Mouse (Mus musculus): ENCODE measurements around the gene Gulp1.

Gulp1 gene

GRCm38 (mm10) chr1:44551461-44552370 lies at the start of gene Gulp1:
Gene Gulp1 (plus strand): TSS chr1:44551511.
- DNase-seq, result peak; percentile 98

DNA sequence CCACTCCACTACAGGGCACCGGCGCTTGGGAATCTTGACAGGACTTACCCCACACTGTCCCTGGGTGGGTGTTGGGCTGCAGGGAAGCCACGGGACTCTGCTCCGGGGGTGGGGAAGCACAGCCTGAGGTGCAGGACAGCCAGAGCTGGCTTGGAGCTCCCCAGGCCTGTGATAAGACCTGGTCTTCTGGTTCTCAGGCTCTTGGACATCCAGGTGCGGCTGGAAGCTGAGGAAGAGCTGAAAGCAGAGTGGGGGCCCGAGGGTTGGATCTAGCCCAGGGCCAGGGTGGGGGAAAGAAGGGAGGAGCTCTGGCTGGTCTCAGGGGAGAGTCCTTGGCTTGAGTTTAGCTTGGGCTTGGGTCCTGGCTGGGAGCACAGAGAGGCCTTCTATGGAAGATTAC lies 1.1 kb upstream of the Gulp1 start:
- DNase-seq, result peak; percentile 91

DNA sequence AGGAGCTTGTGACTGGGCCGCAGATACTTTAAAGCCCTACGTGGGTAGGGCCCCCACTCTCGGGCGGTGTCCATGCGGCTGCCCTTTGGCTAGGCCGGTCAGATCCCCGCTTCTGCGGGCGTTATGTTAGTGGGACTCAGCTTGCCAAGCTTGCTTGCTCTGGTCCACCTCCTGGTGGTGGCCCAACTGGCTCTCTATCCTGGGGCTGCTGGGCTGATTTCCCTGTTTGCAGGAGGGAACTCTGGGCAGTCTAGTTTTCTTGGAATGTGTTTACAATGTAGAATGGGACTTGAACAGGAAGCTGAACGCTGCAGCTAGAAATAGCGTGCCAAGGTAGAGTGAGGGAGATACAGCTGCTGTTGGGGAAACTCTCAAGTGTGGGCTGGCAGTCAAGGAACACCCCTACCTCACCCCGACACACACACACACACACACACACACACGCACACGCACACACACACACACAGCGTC lies 1.1 kb downstream of the Gulp1 start:
- DNase-seq, result peak; percentile 98

GRCm38 (mm10) chr1:44553166-44553898 lies 2.0 kb downstream of the Gulp1 start:
- DNase-seq, result peak; percentile 88

DNA sequence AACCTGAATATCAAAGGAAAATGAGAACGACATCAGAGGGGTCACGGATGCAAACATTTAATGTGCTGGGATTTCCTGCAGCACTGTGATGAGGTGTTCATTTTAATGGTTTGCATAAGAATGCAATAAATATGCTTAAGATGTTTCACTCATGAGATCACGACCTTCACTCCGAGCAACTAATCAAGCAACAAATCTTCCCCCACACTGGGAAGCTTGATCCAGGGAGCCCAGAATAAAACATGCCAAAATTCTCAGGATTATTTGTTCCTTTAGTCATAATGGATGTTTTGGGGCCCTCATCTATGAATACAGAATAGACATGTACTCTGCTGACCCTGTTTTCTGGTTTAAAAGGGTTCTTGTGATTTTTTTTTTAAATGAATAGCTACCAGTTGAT lies 16.1 kb downstream of the Gulp1 start:
- no peak for DNase-seq

DNA sequence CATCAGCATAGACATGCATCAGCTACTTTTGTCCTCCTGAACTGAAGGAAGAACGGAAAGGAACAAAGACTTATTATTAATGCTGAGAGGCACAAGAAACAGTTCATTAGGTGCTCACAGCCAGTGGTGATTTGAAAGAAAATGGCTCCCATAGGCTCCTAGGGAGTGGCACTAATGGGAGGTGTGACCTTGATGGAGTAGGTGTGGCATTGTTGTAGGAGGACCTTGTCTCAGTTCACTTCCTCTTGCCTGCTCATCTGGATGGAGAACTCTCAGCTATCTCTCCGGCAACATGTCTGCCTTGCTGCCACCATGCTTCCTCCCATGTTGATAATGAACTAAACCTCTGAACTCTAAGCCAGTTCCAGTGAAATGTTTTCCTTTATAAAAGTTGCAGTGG lies 17.0 kb downstream of the Gulp1 start:
- DNase-seq, result no peak

DNA sequence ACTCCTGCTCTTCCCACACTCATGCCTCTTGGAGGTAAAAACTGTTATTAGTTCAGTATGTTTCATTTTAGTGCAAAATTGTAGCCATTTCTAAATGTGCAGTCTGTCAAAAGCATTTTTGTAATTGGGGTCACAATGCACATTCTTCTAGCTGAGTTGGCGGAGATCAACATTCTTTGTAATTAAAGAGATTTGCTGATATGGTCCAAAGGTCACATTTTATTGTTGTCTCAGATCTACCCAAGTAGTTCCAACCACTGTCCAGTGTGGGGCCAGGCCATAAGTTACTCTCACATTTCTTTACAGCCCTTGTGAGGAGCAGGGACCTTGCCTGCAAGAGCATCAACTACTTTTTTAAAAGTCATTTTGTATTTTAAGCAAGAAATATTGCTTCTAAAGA lies 24.7 kb downstream of the Gulp1 start:
- DNase-seq, result no peak

DNA sequence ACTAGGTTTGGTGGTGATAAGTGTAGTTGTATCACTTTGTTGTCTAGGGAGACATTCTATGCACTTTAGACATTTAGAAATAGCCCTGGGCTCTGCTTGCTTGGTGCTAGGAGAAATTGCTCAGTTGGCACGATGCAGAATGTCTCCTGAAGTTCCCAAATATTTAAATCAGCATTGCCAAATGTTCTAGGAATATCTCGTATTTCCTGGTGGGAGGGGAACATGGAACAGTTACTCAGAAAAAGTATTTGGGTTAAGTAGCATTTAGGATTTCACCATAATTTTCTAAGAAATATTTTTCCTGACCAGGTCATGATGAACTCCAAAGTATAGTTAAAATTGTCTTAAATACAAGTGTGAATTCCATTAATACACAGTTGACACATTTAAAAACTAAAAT lies 25.3 kb downstream of the Gulp1 start:
- no peak for DNase-seq

DNA sequence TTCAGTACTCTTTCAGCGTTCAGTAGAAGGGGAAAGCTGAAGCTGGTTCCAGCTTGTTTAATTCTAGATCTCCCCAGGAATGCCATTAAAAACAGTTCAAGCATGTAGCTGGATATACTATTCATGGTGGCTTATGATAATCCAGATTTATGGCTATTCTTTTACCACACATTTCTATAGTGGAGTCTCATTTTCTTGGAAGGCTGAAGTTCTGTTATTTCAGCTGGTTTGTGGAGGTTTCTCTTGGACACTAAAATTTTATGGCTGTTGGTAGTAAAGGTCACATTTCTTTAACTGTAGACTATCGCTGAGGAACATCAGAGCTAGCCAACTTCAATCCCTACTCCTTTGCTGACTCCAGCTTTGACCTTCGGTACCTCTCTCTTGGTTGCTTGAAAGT lies 29.1 kb downstream of the Gulp1 start:
- no peak for DNase-seq

DNA sequence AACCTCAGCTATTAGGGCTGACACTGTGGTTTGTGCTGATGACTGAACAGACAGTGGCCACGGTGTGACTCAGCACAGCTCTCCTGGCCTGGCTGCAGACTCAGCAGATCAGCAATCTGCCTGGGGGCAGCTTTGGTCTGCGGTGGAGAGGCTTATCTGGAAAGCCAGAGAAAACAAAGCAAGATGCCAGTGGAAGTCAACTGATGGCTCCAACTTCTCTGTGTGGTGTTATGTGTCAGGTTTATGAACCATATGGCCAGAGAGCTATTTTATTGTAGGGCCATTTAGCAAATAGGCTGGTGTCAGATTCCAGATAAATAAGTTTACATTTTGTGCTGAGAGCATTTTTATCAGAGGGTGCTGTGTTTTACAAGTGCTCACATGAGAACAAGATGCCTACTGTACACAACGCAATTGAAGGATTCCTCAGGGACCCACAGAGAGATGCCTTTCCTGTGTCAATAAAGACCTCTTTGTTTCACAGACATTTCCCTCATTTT lies 33.6 kb downstream of the Gulp1 start:
- DNase-seq, result no peak

- DNase-seq, result peak; percentile 91
These were observed 40.4 kb downstream of the Gulp1 start for GRCm38 (mm10) chr1:44591742-44592141.

GRCm38 (mm10) chr1:44593109-44593508 lies 41.8 kb downstream of the Gulp1 start:
- DNase-seq, result no peak

DNA sequence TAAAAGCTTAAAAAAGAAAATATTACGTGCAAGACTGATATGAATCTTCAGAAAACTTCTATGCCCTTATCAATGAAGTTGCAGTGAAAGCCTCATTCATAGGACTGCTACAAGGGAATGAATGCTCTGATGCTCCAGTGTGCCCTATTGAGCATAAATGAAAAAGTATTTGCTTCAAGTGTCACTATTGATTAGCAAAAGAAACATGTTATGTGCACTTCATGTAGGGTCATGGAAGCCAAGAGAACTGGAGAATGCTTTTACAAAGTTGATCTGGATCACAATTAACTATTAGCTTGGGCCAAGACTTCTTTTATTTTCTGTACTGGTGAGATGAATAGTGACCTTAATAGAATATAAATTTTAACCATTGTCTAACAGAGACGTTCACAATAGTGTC lies 47.0 kb downstream of the Gulp1 start:
- DNase-seq, result no peak

DNA sequence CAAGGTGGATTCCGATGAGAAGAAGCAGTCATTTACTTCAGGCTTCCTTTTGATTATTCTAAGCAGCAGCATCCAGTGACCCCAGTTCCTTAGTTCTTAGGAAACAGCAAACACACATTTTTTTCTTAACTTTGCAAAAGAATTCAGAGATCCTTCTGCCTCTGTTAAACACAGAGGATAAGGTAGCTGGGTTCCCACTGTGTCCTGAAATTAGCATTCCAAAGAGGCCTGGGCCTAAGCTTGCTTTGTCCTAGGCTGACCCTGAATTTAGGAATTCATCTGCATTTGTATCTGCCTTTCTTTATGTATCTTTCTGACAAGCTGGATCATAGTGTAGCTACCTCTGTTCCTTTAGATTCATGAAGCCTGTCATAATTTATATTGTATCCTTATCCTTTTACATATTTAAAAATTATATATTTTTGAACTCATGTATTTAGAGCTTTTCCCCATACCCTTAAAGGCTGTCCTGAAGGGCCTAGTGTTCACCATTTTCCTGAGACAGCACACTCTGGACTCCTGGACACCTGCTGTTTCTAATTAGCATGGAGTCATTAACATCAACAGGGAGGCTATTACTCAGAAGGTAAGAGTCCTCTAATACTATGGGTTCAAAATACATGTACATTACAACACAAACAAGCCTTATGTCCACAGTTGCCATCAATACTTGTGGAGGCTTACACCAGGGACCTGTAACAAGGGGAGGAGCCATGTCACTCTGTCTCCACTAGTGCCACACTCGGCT lies 62.2 kb downstream of the Gulp1 start:
- DNase-seq, result no peak

DNA sequence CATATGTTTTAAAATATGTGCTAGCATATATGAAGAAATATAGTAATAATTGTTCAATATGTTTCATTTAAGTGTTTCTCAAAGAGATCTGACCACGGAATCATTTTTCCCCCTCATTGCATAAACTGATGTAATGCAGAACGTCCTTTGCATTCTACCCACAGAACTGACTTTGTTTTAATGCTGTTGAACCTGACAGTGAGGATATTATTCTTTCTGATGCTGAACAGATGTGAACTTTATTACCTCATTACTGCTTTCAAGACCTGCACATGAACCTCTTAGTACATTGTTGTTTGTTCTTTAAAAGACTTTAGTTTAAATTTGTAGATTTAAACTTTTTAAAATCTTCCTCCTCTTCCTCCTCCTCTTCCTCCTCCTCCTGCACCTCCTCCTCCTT lies 67.4 kb downstream of the Gulp1 start:
- DNase-seq, result no peak

GRCm38 (mm10) chr1:44634481-44634880 lies 83.2 kb downstream of the Gulp1 start:
- no peak for DNase-seq

GRCm38 (mm10) chr1:44645678-44646276 lies 94.5 kb downstream of the Gulp1 start:
- no peak for DNase-seq

DNA sequence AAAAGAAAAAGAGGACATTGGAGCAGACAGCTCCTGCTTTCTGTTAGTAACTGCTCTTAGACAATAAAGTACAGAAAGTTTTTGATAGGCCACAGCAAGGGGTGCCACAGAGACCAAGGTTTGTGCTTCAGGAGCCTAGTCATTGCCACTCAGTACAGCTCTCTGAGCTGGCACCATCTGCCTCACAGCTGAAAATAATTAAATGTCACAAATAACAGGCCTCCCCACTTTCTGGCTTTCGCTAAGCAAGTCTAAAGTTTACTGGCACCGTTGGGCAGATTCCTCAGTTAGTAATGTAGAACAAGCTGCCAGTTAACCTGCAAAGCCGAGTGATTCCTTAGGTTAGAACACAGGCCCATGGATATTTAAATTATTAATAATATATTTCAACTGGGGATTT lies 127.7 kb downstream of the Gulp1 start:
- no peak for DNase-seq

GRCm38 (mm10) chr1:44679415-44679814 lies 128.1 kb downstream of the Gulp1 start:
- DNase-seq, result no peak

GRCm38 (mm10) chr1:44682556-44682955 lies 131.2 kb downstream of the Gulp1 start:
- no peak for DNase-seq

- no peak for DNase-seq
These were observed 132.4 kb downstream of the Gulp1 start for GRCm38 (mm10) chr1:44683723-44684122.

- DNase-seq, result no peak
These were observed 169.6 kb downstream of the Gulp1 start for GRCm38 (mm10) chr1:44720785-44721410.

Data from heart, adult 11 months (tissue).